Mouse (Mus musculus) adrenal gland, postnatal 4 days (tissue): ENCODE measurements at regions not wholly inside any gene's neighbourhood (a gene's known extent, or its start where the extent isn't known, plus 50 kb on each side); places are given as distances from the start of the nearest gene placed in this dataset.
"Not testable (repeated sequence)": the region's sequence is repeated elsewhere in the genome, so short reads cannot be mapped to it uniquely, and the experiment has no call there.

Source experiments
- DNase-seq, 2 experiments: peaks; one replicate each; pipeline ENCODE4 v3.0.0; 2021 to 2022; ENCODE audit warnings: low spot score in 2 of 2, mixed read lengths in 2 of 2

DNA sequence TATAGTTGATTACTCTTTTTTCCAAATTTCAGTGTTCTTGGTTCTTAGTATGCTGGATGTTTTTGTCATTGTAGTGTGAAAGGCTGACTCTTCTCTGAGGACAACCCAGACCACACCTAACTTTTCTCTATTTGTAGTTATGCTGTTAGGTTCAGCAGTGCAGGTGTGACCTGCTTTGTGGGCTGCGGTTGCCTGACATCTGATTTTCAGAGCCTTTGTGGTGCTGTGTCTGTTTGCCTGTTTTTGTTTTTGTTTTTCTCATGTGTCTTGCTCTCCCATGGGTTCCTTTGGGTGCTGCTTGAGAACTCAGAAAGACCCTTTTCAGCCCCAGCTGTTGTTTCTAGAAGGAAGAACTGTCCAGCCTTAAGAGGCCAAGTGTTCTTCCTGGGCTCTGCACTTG, 52.0 kb upstream of the Trpm1 start:
- no peak for DNase-seq

DNA sequence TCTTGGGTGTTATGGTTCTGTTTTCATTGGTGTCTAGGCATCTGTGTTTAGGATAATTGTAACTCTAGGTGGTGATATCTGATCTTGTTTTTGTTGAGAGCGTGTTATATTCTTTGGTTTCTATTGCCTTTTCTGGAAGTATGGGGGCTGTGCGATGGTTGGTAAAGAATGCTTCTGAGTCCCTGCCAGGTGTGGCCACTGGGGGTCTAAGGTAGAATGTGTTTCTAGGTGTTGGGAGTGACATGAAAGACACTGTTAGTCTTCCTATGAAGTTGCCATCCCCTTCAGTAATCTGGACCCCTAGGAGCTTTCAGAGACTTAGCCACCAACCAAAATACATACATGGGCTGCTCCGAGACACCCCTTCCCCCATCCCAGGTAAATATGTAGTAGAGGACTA, 54.0 kb upstream of the Trpm1 start:
- no peak for DNase-seq

DNA sequence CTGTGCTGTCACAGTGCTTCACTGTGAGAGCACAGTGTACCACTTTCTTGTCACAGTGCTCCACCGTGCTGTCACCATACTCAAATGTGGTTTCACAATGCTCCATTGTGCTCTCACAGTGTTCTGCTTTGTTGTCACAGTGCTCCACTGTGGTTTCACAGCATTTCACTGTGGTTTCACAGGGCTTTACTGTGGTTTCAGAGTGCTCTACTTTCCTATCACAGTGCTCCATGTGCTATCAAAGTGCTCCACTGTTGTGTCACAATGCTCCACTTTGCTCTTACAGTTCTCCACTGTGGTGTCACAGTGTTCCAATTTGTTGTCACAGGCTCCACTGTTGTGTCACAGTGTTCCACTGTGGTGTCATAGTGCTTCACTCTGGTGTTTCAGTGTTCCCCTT, 63.6 kb upstream of the Trpm1 start:
- no peak for DNase-seq

DNA sequence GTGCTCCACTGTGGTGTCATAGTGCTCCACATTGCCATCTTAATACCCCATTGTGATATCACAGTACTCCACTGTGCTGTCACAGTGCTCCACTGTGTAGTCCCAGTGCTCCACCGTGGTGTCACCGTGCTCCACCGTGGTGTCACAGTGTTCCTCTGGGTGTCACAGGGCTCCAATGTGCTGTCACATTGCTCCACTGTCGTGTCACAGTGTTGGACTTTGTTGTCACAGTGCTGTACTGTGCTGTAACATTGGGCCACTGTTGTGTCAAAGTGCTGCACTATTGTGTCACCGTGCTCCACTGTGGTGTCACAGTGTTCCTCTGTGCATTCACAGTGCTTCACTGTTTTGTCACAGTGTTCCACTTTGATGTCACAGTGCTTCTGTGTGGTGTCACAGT, 64.6 kb upstream of the Trpm1 start:
- DNase-seq: no peak

DNA sequence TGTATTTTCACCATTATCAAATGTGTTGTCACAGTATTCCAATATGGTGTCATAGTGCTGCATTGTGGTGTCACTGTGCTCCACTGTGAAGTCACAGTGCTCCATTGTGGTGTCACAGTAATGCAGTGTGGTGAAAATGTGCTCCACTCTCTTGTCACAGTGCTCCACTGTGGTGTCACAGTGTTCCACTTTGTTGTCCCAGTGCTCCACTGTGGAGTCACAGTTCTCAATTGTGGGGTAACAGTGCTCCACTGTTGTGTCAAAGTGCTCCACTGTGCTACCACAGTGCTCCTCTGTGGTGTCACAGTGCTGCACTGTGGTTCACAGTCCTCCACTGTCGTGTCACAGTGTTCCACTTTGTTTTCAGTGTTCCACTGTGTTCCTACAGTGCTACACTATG, 69.7 kb upstream of the Trpm1 start:
- not testable (repeated sequence) for DNase-seq

DNA sequence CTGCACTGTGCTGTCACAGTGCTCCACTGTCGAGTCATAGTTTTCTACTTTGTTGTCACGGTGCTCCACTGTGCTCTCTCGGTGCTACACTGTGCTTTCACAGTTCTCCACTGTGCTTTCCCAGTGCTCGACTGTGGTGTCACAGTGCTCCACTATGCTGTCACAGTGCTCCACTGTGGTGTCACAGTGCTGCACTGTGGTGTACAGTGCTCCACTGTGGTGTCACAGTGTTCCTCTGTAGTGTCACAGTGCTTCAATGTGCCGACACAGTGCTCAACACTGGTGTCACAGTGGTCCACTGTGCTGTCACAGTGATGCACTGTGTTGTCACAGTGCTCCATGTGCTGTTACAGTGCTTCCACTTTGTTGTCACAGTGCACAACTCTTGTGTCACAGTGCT, 71.0 kb upstream of the Trpm1 start:
- DNase-seq: no peak

DNA sequence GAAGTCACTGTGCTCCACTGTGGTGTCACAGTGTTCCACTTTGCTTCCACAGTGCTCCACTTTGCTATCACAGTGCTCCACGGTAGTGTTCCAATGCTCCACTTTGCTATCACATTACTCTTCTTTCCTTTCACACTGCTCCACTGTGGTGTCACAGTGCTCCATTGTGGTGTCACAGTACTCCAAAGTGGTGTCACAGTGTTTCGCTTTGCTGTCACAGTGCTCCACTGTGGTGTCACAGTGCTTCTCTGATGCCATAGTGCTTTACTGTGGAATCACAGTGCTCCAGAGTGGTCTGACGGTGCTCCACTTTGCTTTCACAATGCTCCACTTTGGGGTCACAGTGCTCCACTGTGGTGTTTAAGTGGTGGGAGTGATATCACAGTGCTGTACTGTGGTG, 71.4 kb upstream of the Trpm1 start:
- no peak for DNase-seq

DNA sequence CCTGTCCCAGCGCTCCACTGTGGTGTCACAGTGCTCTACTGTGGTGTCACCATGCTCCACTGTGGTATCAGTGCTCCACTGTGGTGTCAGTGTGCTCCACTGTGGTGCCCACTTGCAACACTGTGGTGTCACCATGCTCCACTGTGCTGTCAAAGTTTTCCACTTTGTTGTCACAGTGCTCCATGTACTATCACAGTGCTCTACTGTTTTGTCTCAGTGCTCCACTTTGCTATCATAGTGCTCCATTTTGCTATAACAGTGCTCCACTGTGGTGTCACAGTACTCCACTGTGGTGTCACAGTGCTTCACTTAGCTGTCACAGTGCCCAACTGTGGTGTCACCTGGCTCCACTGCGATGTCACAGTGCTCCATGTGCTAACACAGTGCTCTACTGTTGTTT, 72.0 kb upstream of the Trpm1 start:
- no peak for DNase-seq

DNA sequence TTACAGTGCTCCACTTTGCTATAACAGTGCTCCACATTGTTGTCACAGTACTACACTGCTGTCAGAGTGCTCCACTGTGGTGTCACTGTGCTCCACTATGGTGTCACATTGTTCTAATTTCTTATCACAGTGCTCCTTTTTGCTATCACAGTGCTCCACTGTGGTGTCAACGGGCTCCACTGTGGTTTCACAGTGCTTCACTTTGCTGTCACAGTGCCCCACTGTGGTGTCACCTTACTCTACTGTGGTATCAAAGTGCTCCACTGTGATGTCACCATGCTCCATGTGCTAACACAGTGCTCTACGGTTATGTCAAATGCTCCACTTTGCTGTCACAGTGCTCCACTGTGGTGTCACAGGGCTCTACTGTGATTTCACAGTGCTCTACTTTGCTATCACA, 72.6 kb upstream of the Trpm1 start:
- no peak for DNase-seq

DNA sequence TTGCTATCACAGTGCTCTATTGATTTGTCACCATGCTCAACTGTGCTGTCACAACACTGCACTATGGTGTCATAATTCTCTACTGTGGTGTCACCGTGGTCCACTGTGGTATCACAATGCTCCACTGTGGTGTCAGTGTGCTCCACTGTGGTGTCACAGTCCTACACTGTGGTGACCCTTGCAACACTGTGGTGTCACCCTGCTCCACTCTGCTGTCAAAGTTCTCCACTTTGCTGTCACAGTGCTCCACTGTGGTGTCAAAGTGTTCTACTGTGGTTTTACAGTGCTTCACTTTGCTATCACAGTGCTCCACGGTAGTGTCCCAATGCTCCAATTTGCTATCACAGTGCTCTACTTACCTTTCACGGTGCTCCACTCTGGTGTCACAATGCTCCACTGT, 74.3 kb upstream of the Trpm1 start:
- DNase-seq: no peak

DNA sequence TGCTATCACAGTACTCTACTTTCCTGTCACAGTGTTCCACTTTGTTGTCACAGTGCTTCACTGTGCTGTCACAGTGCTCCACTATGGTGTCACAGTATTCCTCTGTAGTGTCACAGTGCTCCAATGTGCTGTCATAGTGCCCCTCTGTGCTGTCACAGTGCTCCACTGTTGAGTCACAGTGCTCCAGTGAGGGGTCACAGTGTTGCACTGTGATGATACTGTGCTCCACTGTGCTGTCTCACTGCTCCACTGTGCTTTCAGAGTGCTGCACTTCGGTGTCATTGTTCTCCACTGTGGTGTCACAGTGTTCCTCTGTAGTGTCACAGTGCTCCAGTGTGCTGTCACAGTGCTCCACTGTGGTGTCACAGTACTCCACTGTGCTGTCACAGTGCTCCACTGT, 75.0 kb upstream of the Trpm1 start:
- no peak for DNase-seq

DNA sequence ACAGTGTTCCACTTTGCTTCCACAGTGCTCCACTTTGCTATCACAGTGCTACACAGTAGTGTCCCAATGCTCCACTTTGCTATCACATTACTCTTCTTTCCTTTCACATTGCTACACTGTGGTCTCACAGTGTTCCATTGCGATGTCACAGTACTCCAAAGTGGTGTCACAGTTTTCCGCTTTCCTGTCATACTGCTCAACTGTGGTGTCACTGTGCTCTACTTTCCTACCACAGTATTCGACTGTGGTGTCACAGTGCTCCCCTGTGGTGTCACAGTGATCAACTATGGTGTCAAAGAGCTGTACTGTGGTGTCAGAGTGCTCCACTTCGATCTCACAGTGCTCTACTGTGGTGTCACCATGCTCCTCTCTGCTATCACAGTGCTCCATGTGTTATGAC, 76.1 kb upstream of the Trpm1 start:
- no peak for DNase-seq

DNA sequence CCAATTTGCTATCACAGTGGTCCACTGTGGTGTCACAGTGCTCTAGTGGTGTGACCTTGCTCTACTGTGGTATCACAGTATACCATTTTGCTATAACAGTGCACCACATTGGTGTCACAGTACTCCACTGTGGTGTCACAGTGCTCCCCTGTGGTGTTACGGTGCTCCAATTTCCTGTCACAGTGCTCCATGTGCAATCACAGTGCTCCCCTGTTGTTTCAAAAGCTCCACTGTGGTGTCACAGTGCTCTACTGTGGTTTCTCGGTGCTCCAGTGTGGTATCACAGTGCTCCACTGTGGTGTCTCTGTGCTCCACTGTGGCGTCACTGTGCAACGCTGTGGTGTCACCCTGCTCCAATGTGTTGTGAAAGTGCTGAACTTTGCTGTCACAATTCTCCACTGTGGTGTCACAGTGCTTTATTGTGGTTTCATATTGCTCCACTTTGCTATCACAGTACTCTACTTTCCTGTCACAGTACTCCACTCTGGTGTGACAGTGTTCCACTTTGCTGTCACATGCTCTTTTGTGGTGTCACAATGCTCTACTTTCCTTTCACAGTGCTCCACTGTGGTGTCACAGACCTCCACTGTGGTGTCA, 76.8 kb upstream of the Trpm1 start:
- DNase-seq: no peak

DNA sequence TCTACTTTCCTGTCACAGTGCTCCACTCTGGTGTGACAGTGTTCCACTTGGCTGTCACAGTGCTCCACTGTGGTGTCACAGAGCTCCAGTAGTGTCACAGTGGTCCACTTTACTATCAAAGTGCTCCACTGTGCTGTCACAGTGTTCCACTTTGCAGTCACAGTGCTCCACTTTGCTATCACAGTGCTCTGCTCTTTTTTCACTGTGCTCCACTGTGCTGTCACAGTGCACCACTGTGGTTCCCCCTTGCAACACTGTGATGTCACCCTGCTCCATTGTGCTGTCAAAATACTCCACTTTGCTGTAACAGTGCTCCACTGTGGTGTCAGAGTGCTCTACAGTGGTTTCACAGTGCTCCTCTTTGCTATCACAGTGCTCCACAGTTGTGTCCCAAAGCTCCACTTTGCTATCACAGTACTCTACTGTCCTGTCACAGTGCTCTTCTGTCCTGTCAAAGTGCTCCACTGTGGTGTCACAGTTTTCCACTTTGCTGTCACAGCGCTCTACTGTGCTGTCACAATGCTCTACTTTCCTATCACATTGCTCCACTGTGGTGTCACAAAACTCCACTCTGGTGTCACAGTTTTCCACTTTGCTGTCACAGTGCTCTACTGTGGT, 77.8 kb upstream of the Trpm1 start:
- DNase-seq: no peak

DNA sequence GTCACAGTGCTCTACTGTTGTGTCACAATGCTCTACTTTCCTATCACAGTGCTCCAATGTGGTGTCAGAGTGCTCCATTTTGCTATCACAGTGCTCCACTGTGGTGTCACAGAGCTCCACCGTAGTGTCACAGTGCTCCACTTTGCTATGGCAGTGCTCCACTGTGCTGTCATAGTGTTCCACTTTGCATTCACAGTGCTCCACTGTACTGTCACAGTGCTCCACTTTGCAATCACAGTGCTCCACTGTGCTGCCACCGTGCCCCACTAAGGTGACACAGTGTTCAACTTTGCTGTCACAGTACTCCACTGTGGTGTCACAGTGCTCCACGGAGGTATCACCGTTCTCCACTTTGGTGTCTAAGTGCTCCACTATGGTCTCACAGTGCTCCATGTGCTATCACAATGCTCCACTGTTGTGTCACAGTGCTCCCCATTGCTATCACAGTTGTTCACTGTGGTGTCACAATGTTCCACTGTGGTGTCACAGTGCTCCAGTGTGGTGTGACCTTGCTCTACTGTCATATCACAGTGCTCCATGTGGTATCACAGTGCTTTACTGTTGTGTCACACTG, 78.9 kb upstream of the Trpm1 start:
- DNase-seq: no peak

DNA sequence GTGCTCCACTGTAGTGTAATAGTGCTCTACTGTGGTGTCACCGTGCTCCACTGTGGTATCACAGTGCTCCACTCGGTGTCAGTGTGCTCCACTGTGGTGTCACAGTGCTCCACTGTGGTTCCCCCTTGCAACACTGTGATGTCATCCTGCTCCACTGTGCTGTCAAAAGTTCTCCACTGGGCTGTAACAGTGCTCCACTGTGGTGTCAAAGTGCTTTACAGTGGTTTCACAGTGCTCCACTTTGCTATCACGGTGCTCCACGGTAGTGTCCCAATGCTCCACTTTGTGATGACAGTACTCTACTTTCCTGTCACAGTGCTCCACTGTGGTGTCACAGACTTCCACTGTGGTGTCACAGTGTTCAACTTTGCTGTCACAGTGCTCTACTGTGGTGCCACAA, 79.4 kb upstream of the Trpm1 start:
- no peak for DNase-seq

DNA sequence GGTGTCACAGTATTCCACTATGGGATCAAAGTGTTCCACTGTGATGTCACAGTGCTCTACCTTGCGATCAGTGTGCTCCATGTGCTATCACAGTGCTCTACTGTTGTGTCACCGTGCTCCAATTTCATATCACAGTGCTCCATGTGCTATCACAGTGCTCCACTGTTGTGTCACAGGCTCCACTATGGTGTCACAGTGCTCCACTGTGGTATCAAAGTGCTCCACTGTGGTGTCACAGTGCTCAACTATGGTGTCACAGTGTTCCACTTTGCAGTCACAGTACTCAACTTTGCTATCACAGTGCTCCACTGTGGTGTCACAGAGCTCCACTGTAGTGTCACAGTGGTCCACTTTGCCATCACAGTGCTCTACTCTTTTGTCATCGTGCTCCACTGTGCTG, 79.9 kb upstream of the Trpm1 start:
- no peak for DNase-seq

DNA sequence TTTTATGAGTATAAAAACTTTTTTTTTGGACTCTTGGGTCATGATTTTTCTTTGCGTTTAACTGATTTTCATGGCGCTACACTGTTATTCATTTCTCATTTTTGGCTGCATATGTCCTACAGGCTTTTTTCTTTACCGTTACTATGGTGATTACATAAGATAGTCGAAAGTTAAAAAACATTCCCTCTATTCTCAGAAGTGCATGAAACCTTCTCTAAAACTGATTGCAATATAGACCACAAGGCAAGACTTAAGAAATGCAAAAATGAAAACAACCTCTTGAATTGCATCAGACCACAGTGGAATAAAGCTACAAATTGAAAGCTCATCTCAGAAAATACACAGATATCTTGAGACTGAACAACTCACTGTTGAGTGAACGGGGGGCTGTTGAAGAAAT, 82.7 kb upstream of the Trpm1 start:
- no peak for DNase-seq

DNA sequence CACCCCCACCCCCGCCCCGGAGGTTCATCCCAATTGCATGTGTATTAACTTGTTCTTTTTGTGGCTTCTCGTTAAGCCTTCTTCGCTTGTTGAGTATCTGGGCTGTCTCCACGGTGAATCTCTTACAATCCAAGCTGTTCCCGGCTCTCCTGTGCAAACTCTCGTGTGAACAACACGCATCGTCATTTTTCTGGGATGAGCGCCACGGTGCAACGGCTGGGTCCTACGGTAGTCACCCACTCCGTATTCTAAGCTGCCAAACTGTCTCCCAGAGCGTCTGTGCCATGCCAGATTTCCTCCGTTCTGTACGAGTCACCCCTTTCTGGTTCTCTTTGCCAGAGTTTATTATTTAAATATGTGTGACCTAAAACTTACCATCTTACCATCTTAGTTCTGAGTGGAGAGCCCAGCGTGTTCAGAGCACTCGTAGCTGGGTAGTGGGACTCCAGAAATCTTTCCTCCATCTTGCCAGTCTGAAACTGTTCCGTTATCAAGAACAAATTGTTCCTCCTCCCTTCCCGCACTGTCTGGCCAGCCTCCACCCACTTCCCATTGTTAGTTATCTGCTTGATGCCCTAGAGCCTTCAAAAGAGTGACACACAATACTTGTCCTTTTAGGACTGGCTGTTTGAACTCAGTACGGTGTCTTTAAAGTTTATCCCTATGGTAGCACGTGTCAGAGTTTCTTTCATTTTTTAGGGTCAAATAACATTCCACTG, 87.9 kb upstream of the Trpm1 start:
- DNase-seq: no peak

DNA sequence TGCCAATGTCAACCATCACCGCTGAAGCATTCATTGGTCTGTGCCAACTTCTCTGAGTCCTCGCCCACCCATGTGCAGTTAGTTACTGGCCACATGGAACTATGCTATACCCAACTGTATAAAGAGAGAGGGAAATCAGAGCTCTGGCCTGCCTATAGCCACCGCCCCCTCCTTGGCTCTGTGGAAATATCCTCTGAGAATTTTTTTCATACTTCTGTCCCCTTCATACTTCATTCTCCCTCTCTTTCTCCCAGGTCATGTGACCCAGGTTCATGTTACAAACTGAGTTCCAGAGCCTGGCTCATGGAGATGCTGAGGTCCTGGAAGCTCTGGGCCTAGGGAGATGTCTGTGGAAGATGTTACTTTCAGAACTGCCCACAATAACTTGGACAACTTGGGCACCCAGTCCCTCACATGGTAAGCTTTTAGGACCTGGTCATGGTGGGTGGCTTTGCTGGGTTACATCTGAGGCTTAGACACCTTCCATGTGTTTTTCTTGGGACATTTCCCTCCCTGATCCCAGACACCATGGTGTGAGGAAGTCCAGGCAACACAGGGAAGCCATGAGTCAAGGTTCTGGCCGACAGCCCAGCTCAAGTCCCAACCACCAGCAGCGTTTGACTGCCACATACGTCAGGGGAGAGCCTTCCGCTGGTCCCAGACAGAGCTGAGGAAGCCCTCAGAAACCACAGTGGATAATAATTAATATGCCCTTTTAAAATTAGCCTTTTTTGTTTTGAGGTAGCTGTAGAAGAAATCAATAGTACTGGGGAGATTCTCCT, 89.0 kb upstream of the Trpm1 start:
- DNase-seq: no peak

DNA sequence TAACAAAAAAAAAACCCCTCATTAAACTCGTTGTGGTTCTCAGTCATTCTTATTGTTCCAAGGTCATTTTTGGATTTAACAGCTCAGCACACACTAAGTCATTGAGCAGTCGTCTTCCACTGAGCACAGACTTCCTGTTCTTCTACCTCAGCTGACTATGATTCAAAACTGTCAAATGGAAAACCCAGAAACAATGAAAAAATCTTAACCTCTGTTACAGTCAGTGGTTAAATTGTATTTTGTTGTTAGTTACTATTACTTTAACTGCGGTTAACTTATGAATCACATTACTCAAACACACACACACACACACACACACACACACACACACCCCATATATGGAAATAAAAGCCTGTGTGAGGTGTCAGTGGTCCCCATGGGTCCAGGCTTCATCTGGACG, 92.5 kb upstream of the Trpm1 start:
- no peak for DNase-seq

DNA sequence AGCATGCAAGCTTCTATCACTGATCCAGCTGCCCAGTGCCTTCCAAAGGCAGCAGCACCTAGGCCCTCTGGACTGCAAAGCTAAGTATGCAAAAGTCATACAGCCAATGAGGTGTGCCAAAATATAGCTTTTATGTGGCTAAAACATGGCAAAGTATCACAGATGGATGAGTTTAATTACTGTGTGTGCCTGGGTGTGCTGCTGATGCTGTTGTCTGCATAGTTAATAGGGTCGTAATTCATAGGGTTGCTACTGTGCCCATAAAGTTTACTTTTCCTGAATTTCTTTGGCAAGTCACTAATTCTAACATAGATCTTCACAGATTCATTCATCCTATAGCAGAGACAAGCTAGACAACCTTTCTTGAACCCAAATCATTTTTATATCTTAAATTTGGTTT, 93.1 kb upstream of the Trpm1 start:
- DNase-seq: no peak
